Mouse (Mus musculus) heart, adult 2 months (tissue): ENCODE data around the gene A230050P20Rik.
A peak's percentile ranks its signal among the peaks of the same experiment; 100 is the strongest.

Experiments
- CTCF ChIP-seq: fragments of 200-600 bp; IDR thresholded peaks from 2 replicates; pipeline ENCODE4 v1.8.1; 2022; ENCODE audit warnings: antibody characterized with exemption, mild to moderate bottlenecking, moderate library complexity
- POLR2A ChIP-seq: fragments of 200-500 bp; IDR thresholded peaks from 2 replicates; pipeline ENCODE4 v1.6.1; 2011; ENCODE audit warnings: mild to moderate bottlenecking, low read depth, low read length, control low read depth; ENCODE audit not compliant: insufficient read depth

GRCm38 (mm10) chr9:20877118-20878040 lies 8.9 kb downstream of the A230050P20Rik start:
- peak; percentile 92 for TF ChIP-seq POLR2A
- TF ChIP-seq CTCF: no peak
